Mouse (Mus musculus) kidney, adult 11 months (tissue): ENCODE measurements at regions not wholly inside any gene's neighbourhood (a gene's known extent, or its start where the extent isn't known, plus 50 kb on each side); places are given as distances from the start of the nearest gene placed in this dataset.

Source experiments
- DNase-seq: peaks from one replicate; pipeline ENCODE4 v3.0.0; 2022

DNA sequence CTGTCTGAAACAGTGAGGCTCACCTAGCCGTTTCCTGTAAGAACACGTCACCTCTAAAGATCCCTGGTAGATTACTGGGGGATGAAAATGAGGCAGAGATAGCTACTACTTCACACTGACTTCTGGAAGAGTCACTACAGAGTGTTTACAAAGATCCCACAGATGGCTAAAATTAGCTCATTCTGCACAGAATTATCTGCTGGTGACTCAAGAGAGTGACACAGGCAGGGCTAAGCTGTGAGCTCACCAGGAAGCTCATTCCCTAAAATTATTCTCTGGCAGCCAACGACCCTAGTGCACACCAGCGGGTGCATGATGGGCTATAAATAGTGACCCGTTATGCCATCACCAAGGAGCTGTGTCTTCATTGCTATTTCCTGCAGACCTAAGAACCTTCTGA lies 53.2 kb upstream of the Ddah1 start:
- DNase-seq, result no peak

DNA sequence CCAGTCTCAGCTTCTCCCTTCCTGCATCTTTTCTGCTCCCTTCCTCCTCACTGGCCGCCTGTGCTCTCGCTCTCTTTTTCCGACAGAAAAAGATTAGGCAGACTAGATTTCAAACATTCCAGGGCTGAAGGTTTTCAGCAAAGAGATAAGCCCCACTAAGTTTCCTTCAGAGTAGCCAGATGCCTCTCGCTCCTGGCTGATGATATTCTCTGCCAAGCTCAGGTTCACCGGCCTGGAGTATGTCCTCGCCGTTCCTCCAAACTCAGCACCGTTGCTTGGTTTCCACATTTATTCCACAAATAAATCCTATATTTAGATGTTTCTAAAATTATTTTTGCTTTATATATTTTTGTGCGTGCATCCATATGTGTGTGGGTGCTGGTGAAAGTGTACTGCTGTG lies 54.3 kb upstream of the Ccn1 start:
- no peak for DNase-seq

DNA sequence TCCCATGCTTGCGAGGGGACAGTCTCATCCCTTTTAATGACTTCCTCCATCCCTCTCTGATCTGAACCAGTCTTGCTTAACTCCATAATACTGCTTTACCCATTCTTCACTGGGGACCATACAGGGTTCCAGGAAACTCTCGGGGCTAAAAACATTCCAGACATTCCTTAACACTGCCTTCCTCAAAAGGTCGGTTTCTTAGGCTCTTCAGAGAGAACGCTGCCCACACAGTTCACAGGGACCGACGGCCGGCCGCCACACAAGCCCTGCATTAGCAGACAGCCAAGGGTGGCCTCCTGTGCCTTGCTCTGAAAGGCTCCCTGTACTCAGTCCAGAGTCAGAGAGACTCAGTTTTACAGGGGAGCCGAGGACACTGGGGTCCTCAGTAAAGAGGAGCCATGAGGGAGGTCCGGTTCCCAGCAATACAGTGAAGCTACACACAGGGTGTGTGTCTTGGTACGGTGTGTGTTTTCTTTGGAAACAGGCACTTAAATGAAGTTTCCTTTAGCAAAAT lies 53.7 kb upstream of the Ccn1 start:
- DNase-seq, result peak; percentile 8

DNA sequence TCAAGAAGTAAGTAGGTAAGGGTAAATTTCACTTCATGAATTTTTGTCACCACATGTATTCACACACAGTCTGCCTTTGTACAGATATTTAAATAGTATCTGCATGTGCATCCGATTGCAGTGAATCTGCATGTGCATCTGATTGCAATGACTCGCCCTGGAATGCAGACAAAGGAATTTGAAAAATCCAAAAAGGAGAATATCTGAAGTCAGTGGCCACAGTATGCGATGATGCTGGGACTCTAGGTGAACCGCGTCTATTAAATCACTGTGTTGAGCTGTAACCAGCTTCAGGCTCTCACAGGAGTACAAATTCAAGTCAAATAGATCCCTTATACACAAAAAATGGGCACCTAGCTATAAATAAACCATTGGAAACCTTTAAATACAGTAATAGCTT lies 53.0 kb upstream of the Ccn1 start:
- DNase-seq, result no peak

DNA sequence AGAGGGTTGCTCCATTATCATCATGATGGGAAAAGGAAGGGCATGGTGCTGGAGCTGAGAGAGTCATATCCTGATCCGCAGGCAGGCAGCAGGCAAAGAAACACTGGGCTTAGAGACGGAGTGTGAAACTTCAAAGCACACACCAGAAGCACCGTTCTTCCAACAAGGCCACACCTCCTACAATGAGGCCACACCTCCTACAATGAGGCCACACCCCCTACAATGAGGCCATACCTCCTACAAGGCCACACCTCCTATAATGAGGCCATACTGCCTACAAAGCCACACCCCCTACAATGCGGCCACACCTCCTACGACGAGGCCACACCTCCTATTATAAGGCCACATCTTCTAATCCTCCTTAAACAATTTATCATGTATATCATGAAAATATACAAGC lies 52.2 kb upstream of the Ccn1 start:
- DNase-seq, result no peak
